Mouse (Mus musculus): ENCODE measurements around the gene Tgfb1. TPM values are rescaled to one million over a fixed set of nuclear protein-coding genes. Genes with fewer than 3 reads are reported as not detected.

The Tgfb1 gene
- polyA plus RNA-seq, 1 experiment from 2014 or later, result 0.21 TPM

DNA sequence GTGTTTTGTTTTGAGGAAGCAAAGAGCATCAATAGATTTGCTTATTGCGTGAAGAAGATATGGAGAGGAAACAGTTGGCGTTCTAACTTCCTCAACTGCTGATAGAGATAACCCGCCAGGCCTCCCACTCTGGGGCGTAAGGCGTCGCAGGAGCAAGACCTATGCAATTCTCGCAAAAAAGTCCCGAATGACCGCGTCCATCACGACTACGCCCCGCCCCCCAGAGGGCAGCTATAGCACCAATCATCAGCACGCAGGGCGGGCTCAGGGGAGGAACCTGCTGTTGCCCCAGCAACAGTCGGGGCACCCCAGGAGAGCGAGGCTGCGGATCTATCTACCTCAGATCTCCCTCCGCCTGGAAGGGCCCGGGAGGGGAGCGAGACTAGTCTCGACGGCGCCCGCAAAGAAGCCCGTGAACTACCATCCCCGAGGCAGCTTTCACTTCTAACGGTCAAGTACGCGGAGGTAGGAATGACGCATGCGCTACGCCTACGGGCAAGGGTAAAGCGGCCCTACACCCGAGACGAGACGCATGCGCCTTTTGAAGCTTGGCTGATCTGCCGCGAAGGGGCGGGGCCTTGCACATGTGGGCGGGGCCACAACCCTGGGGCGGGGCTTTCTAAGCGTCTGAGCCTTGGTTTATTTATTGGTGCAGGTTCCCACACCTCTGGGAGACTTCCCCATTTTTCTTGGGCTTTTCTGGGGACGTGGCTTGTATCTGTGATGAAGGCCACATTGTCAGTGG lies 6.1 kb upstream of the Tgfb1 start, which contains the start of gene B9d2:
TSS of gene B9d2 (plus strand) at position 267 of the 745 bp plus-strand sequence.
- H3K27me3 ChIP-seq (ENCODE audit: control insufficient read depth, insufficient read depth, low read depth, low read length), result peaks cover 8% of the 10 kb centered on the region
- H3K4me1 ChIP-seq (ENCODE audit: control insufficient read depth, insufficient read depth, low read length), result peaks cover 15% of the 10 kb centered on the region
- H3K9ac ChIP-seq (ENCODE audit: low read depth, low read length), result peak within 1 kb of the TSS; percentile 82
- H3K9me3 ChIP-seq (replicated peaks; ENCODE audit: control insufficient read depth, low read length, poor library complexity, severe bottlenecking), result no peaks in the 10 kb centered on the region
- H3K36me3 ChIP-seq (ENCODE audit: control insufficient read depth, insufficient read depth, low read length), result no peaks in the 10 kb centered on the region
- peak within 1 kb of the TSS; percentile 51 for H3K4me2 ChIP-seq (ENCODE audit: low read length)
- under 1% methylated on average over 46 of the region's 46 CpGs for WGBS
- ATAC-seq, result peak; percentile 95
- peak within 1 kb of the TSS; percentile 60 for H3K4me3 ChIP-seq (ENCODE audit: low read depth, low read length)
- H3K27ac ChIP-seq (ENCODE audit: low read length), result peak within 1 kb of the TSS; percentile 96

DNA sequence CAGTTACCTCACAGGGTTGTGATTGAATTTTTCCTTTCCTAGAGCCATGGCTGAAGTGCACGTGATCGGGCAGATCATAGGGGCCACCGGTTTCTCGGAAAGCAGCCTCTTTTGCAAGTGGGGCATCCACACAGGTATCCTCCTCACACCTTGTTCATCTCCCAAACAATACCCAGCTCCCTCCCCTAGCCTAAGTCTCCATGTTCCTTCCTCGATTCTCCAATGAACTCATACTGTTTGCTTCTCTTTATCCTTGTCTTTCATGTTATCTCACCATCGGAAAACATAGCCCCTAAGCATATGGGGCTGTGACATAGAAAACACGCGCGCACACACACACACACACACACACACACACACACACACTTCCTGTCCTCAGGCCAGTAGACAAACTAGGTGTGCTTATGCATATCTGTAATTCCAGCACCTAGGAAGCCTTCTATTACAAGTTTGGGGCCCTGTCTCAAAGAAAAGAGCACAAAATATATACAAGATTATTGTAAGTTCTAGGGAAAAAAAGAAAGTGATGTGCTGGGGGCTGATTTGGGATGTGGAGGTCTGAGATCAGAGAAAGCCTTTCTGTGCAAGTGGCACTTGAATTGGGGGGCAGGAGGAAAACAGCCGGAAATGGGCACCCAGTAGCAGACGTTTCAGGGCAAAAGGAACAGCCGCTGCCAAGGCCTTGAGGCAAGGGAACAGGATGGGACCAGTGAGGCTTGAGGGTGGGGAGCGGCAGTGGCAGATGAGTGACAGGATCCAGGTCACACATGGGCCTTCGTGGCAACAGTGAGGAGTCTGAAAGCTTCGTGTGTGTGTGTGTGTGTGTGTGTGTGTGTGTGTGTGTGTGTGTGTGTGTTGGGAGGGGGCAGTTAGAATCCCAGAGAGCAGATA lies 5.2 kb upstream of the Tgfb1 start:
- H3K27ac ChIP-seq (ENCODE audit: low read length), result peak overlapping the region; percentile 96
- peak overlapping the region; percentile 82 for H3K9ac ChIP-seq (ENCODE audit: low read depth, low read length)
- WGBS, result 62% methylated on average over 15 of the region's 15 CpGs
- peaks cover 17% of the 10 kb centered on the region for H3K4me1 ChIP-seq (ENCODE audit: control insufficient read depth, insufficient read depth, low read length)
- H3K9me3 ChIP-seq (replicated peaks; ENCODE audit: control insufficient read depth, low read length, poor library complexity, severe bottlenecking), result no peaks in the 10 kb centered on the region
- H3K36me3 ChIP-seq (ENCODE audit: control insufficient read depth, insufficient read depth, low read length), result no peaks in the 10 kb centered on the region
- peaks cover 16% of the 10 kb centered on the region for H3K27me3 ChIP-seq (ENCODE audit: control insufficient read depth, insufficient read depth, low read depth, low read length)
- peak overlapping the region; percentile 60 for H3K4me3 ChIP-seq (ENCODE audit: low read depth, low read length)
- peak overlapping the region; percentile 51 for H3K4me2 ChIP-seq (ENCODE audit: low read length)
- ATAC-seq, result no peak

DNA sequence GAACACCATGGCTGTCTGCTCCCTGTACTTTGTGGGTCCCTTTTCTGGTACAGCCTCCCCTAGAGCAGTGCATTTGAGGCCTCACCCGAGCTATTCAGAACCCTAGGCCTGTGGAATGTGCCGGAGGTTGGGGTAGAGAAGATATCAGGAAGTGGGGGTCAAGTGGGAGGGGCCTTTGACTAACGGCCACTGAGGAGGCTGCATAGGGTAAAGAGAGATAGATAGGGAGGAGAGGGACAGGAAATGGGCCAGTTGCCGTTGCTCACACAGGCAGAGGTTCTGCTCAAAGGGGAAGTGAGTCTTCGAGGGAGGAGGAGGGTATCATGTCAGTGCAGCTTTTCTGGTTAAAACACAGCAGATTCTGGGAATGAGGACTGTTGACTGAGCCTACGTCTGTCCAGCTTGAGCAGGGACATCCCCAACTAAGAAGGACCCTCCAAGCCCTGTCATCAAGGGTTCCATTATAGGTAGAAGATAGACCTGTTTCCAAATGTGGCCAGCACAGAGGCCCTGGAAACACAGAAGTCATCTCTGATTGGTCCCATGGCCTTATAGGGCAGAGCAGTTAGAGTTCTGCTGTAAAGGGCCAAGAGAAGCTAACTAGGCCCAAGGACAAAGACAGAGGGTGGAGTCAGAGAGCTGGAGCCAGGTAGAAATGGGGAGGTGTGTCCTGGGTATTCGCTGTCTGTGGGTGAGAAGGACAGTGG lies 3.2 kb upstream of the Tgfb1 start:
- H3K9me3 ChIP-seq (replicated peaks; ENCODE audit: control insufficient read depth, low read length, poor library complexity, severe bottlenecking), result no peaks in the 10 kb centered on the region
- 76% methylated on average over 7 of the region's 7 CpGs for WGBS

DNA sequence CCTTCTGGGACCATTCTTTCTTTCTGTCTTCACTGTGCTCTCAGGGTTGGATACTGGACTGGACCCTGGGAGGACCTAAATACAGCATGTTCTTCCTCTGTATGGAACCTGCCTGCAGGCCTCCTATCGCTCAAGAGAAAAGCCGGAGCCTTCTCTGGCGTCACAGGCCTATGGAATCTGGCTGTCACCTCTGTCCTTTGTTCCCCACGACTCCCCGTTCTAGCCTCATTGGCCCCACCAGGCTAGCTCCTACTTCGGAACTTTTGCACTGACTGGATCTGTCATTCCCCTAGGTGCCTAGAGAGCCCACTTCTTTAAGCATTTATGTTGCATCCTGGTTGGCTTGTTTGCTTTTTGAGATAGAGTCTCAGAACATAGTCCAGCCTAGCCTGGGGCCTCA lies 2.1 kb upstream of the Tgfb1 start:
- no peak overlapping the region for H3K4me3 ChIP-seq (ENCODE audit: low read depth, low read length)
- ATAC-seq, result no peak
- peaks cover 40% of the 10 kb centered on the region for H3K4me1 ChIP-seq (ENCODE audit: control insufficient read depth, insufficient read depth, low read length)
- WGBS, result 87% methylated on average over 6 of the region's 6 CpGs
- no peak overlapping the region for H3K4me2 ChIP-seq (ENCODE audit: low read length)
- no peaks in the 10 kb centered on the region for H3K9me3 ChIP-seq (replicated peaks; ENCODE audit: control insufficient read depth, low read length, poor library complexity, severe bottlenecking)
- H3K36me3 ChIP-seq (ENCODE audit: control insufficient read depth, insufficient read depth, low read length), result no peaks in the 10 kb centered on the region
- no peak overlapping the region for H3K27ac ChIP-seq (ENCODE audit: low read length)
- H3K9ac ChIP-seq (ENCODE audit: low read depth, low read length), result no peak overlapping the region
- H3K27me3 ChIP-seq (ENCODE audit: control insufficient read depth, insufficient read depth, low read depth, low read length), result peaks cover 42% of the 10 kb centered on the region

More for the DNA sequence above, 3.2 kb upstream of the Tgfb1 start:
- Histone ChIP-seq H3K4me1 (ENCODE audit: control insufficient read depth, insufficient read depth, low read length) (peaks cover 33% of the 10 kb centered on the region), H3K27me3 (ENCODE audit: control insufficient read depth, insufficient read depth, low read depth, low read length) (peaks cover 36% of the 10 kb centered on the region), H3K4me3 (ENCODE audit: low read depth, low read length) (no peak overlapping the region), H3K4me2 (ENCODE audit: low read length) (no peak overlapping the region), H3K27ac (ENCODE audit: low read length) (no peak overlapping the region), H3K9ac (ENCODE audit: low read depth, low read length) (no peak overlapping the region), H3K36me3 (ENCODE audit: control insufficient read depth, insufficient read depth, low read length) (no peaks in the 10 kb centered on the region)
- ATAC-seq, result no peak

- 71% methylated on average over 21 of the region's 21 CpGs for WGBS
- peaks cover 35% of the 10 kb centered on the region for H3K4me1 ChIP-seq (ENCODE audit: control insufficient read depth, insufficient read depth, low read length)
- no peaks in the 10 kb centered on the region for H3K9me3 ChIP-seq (replicated peaks; ENCODE audit: control insufficient read depth, low read length, poor library complexity, severe bottlenecking)
- H3K27ac ChIP-seq (ENCODE audit: low read length), result no peak overlapping the region
- no peak overlapping the region for H3K4me2 ChIP-seq (ENCODE audit: low read length)
- peaks cover 54% of the 10 kb centered on the region for H3K27me3 ChIP-seq (ENCODE audit: control insufficient read depth, insufficient read depth, low read depth, low read length)
- H3K36me3 ChIP-seq (ENCODE audit: control insufficient read depth, insufficient read depth, low read length), result no peaks in the 10 kb centered on the region
- no peak overlapping the region for H3K4me3 ChIP-seq (ENCODE audit: low read depth, low read length)
- no peak overlapping the region for H3K9ac ChIP-seq (ENCODE audit: low read depth, low read length)
- ATAC-seq, result no peak
Measured at GRCm38 (mm10) chr7:25685926-25686470, 804 bp upstream of the Tgfb1 start.

- Histone ChIP-seq H3K9me3 (replicated peaks; ENCODE audit: control insufficient read depth, low read length, poor library complexity, severe bottlenecking) (no peaks in the 10 kb centered on the region), H3K27ac (ENCODE audit: low read length) (no peak overlapping the region), H3K27me3 (ENCODE audit: control insufficient read depth, insufficient read depth, low read depth, low read length) (peaks cover 62% of the 10 kb centered on the region), H3K4me2 (ENCODE audit: low read length) (peak overlapping the region; percentile 71), H3K9ac (ENCODE audit: low read depth, low read length) (peak overlapping the region; percentile 44; the same call in 1 of the 2 replicates), H3K36me3 (ENCODE audit: control insufficient read depth, insufficient read depth, low read length) (no peaks in the 10 kb centered on the region), H3K4me3 (ENCODE audit: low read depth, low read length) (peak overlapping the region; percentile 41), H3K4me1 (ENCODE audit: control insufficient read depth, insufficient read depth, low read length) (peaks cover 25% of the 10 kb centered on the region)
- ATAC-seq, result no peak
- under 1% methylated on average over 47 of the region's 47 CpGs for WGBS
Measured at GRCm38 (mm10) chr7:25687811-25688401, 1.1 kb downstream of the Tgfb1 start.

- Histone ChIP-seq H3K4me1 (ENCODE audit: control insufficient read depth, insufficient read depth, low read length) (peaks cover 25% of the 10 kb centered on the region), H3K27ac (ENCODE audit: low read length) (no peak overlapping the region), H3K27me3 (ENCODE audit: control insufficient read depth, insufficient read depth, low read depth, low read length) (peaks cover 62% of the 10 kb centered on the region), H3K9me3 (replicated peaks; ENCODE audit: control insufficient read depth, low read length, poor library complexity, severe bottlenecking) (no peaks in the 10 kb centered on the region), H3K9ac (ENCODE audit: low read depth, low read length) (peak overlapping the region; percentile 54; the same call in 1 of the 2 replicates), H3K36me3 (ENCODE audit: control insufficient read depth, insufficient read depth, low read length) (no peaks in the 10 kb centered on the region), H3K4me3 (ENCODE audit: low read depth, low read length) (peak overlapping the region; percentile 41), H3K4me2 (ENCODE audit: low read length) (peak overlapping the region; percentile 71)
- 1% methylated on average over 50 of the region's 52 CpGs for WGBS
- no peak for ATAC-seq
Measured at GRCm38 (mm10) chr7:25688810-25689586, 2.2 kb downstream of the Tgfb1 start.
